Mouse (Mus musculus) liver, embryonic 14.5 days (tissue): Measurements from ENCODE around the gene Stxbp6.

Experiments
- CTCF ChIP-seq: IDR thresholded peaks from 2 replicates; pipeline ENCODE4 v1.5.1; 2016; ENCODE audit warnings: antibody characterized with exemption, low read depth, control low read depth
- EP300 ChIP-seq: IDR thresholded peaks from 2 replicates; pipeline ENCODE4 v1.6.1; 2016; ENCODE audit warnings: antibody characterized with exemption, low read depth

GRCm38 (mm10) chr12:45068145-45068754 lies 6.3 kb downstream of the Stxbp6 start:
- TF ChIP-seq CTCF = no peak
- TF ChIP-seq EP300 = no peak
